Mouse (Mus musculus) spleen, adult 18-20 months (tissue): Measurements from ENCODE around the gene Olfr204.
"Not testable (repeated sequence)": the region's sequence is repeated elsewhere in the genome, so short reads cannot be mapped to it uniquely, and the experiment has no call there.

Experiments used
- DNase-seq, 2 experiments: peaks; one replicate each; pipeline ENCODE4 v3.0.0; 2022; ENCODE audit warnings: mixed read lengths in 2 of 2

Olfr204 gene

DNA sequence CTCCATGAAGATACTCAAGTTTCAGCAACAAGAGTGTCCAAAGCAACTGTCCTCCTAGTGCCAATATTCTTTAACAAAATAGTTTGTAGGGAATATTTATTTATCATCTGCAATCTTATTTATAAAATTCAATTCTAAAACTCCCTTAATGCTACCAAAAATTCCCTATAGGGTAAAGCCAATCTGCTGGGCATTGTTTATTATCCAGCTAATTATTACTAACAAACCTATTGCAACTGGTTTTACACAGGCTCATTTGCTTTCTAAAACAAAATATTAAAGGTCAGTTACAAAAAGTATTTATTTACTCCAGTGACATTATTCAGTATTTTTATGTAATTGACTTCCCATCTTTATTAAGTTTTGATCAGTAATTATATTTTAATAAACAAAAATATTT, at the start of gene Olfr204:
Gene Olfr204 (minus strand): TSS at position 101 of the 400 bp plus-strand sequence.
- no peak for DNase-seq

DNA sequence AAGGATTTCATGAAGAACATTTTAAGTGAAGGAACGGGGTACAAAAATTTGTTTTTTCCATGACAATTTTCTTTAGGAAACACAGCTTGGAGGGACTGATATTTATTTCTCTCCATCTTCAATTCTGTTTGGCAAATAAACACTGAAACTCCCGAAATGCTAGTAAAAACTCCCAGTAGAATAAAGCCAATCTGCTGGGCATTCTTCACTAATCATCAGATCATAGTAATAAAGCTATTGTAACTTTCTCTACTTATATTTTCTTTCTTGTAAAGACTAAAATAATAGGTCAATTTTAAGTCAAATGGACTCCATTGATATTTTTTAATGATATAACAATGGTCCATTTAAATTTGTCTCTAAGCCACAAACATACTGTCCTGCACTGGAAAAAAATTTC, 45.8 kb upstream of the Olfr204 start, which contains the start of gene Olfr209:
Gene Olfr209 (minus strand): TSS at position 101 of the 400 bp plus-strand sequence.
- no peak for DNase-seq

DNA sequence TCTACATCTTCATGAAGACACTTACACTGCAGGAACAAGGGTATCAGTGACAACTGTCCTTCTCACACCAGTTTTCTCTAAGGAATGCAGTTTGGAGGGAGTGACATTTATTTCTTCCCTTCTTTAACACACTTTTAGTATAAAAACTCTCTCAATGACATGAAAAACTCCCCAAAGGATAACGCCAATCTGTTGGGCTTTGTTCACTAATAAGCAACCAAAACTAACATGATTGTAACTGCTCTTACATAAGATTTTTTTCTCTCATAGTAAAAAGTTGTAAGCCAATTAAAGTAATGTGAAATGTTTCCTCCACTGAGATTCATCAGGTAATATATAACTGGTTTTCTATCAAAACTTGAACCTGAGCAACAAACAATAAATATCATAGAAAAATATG, 31.1 kb upstream of the Olfr204 start, which contains the start of gene Olfr206:
Gene Olfr206 (minus strand): TSS at position 101 of the 400 bp plus-strand sequence.
- DNase-seq = no peak

DNA sequence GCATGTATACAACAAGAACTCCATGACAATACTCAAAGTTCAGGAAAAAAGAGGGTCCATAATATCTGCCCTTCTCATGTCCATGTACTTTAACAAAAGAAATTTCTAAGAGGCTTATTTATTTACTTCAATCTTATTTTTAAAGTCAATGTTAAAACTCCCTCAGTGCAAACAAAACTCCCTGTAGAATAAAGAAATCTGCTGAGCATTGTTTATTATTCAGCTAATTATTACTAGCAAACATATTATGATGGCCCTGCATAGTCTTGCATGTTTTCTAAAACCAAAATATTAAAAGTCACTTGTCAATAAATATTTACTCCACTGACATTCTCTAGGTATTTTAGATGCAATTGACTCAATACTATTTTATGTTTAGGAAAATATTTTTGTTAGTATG, 13.0 kb upstream of the Olfr204 start, which contains the start of gene Olfr205:
Gene Olfr205 (minus strand): TSS at position 101 of the 400 bp plus-strand sequence.
- no peak for DNase-seq

DNA sequence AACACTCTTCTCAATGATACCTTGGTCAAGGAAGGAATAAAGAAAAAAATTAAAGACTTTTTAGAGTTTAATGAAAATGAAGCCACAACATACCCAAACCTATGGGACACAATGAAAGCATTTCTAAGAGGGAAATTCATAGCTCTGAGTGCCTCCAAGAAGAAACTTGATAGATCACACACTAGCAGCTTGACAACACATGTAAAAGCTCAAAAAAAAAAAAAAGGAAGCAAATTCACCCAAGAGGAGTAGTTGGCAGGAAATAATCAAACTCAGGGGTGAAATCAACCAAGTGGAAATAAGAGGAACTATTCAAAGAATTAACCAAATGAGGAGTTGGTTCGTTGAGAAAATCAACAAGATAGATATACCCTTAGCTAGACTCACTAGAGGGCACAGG, 5.2 kb upstream of the Olfr204 start:
- DNase-seq = not testable (repeated sequence)

DNA sequence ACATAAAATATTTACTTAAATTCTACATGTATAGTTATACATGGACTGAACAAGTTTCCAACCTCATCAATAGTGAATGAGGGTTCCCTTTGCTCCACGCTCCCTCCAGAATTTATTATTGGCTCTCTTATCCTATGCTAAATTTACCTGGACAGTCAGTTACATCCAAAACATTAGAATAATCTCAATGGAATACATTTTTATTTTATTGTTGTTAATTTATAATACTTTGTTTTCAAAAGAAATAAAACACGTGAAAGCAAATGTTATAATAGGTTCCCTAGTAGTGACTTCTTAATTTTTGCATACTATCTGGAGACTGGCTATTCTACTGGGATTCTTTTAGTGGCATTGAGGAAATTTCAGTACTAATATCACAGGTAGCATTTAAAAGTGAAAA, 19.5 kb downstream of the Olfr204 start, which contains the start of gene Olfr203:
Gene Olfr203 (plus strand): TSS at position 301 of the 400 bp plus-strand sequence.
- no peak for DNase-seq

DNA sequence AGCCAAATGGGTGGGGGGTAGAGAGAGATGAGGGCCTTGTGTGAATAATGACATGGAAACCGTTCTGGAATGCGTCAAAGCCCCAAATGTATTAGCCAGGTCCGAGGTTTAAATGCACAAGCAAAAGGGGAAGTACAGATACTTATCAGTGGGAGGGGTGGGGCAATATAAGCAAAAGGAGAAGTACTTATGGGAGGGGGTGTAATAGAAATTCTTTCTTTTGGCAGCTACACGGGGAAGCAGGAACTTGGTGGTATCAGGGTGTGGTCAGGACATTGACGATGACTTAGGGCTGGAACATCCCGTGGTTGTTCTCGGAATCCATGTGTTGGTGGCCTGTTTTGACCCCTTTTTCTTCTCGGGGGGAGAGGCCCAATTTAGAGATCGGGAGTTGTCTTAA, 30.5 kb downstream of the Olfr204 start:
- DNase-seq = not testable (repeated sequence)

DNA sequence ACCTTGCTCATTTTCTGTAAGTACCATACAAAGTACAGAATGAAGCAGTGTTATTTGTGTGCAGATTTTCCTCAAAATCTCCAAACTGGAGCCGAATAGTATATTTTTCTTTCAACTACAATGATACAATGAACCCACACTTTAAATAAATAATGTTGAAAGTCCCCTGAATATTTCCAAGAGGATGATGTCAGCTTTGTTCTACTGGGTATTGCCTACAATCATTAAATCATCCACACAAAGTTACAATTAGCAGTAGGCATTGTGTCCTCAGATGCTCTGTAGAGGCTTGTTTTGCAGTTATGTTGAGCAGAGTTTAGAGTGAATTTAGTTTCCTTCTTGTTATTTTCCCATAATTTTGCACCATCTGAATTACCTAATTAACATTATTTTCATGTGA, 31.4 kb downstream of the Olfr204 start, which contains the start of gene Olfr202:
Gene Olfr202 (minus strand): TSS at position 101 of the 400 bp plus-strand sequence.
- no peak for DNase-seq

DNA sequence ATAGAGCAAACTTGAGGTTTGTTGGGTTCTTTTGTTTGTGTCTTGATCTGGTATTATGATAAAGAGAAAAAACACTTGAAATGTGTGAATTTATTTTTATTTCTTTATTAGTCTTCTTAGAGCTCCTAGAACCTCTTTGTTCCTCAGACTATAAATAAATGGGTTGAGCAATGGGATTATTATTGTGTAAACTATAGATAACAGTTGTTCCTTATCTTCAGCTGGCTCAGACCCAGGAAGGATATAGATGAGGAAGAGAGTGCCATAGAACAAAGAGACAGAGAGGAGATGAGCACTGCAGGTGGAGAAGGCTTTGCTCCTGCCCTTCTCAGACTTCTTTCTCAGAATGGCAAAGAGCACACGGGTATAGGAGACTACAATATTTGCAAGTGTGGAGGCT, 34.6 kb downstream of the Olfr204 start:
- DNase-seq = no peak

DNA sequence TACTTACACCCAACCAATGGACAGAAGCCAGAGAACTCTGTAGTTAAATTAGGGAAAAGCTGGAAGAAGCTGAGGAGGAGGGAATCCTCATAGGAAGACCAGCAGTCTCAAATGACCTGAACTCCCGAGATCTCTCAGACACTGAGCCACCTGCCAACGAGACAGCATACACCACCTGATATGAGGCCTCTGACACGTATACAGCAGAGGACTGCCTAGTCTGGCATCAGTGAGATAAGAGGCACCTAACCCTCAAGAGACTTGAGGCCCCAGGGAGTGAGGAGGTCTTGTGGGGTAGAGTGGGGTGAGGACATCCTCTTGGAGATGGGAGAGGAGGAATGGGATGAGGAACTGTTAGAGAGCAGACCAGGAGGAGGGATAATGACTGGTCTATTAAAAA, 37.5 kb downstream of the Olfr204 start:
- DNase-seq = no peak

DNA sequence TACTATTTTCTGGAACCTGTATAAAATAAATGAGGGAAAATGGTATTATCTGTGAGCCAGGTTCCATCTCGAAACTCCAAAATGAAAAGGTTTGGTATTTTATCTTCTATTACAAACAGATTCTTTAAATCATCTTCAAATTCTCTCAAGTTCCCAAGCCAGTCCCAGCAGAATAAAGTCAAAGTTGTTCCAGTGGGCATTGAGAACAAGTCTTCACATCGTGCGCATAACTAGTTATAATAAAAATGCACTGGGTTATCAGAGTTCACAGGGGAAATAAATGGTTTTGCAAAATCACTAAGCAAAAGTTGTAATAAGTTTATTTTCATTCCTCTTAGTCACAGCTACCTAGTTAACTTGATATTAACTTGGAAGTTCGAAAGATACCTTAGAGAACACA, 45.5 kb downstream of the Olfr204 start, which contains the start of gene Olfr201:
Gene Olfr201 (minus strand): TSS at position 101 of the 400 bp plus-strand sequence.
- not testable (repeated sequence) for DNase-seq

DNA sequence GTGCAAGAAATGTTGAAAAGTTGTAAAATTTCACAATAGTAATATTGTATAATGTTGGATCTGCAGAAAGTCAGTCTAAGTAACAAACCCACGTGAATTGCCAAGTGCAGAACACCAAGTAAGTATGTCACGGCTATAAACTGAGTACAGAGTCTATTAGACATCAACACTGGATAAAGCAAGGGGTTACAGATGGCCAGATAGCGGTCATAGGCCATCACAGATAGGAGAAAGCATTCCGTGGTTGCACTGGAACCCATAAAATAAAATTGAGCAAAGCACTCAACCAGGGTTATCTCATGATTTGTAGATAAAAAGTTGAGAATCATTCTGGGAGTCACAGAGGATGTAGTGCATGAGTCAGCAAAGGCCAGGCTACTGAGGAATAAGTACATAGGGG, 49.0 kb downstream of the Olfr204 start:
- not testable (repeated sequence) for DNase-seq
